Mouse (Mus musculus) myocyte (in vitro differentiated cells): ENCODE measurements around the gene Il18rap. TPM values are rescaled to one million over a fixed set of nuclear protein-coding genes. Genes with fewer than 3 reads are reported as not detected.

ENCODE experiments used
- H3K27me3 ChIP-seq: one replicate; pipeline ENCODE4 v1.6.1; 2011; ENCODE audit not compliant: control insufficient read depth, insufficient read depth, insufficient read length
- H3K36me3 ChIP-seq: one replicate; pipeline ENCODE4 v1.6.1; 2011; ENCODE audit not compliant: control insufficient read depth, insufficient read depth
- H3K4me2 ChIP-seq: one replicate; pipeline ENCODE4 v1.6.1; 2011; ENCODE audit warnings: low read depth, control low read depth
- H3K4me3 ChIP-seq: one replicate; pipeline ENCODE4 v1.5.1; 2011; ENCODE audit warnings: mild to moderate bottlenecking, control low read depth, moderate library complexity
- H3K79me2 ChIP-seq: one replicate; pipeline ENCODE4 v1.6.1; 2011; ENCODE audit not compliant: control insufficient read depth, insufficient read depth
- H3ac ChIP-seq: one replicate; pipeline ENCODE4 v1.6.1; 2011; ENCODE audit not compliant: control insufficient read depth, insufficient read length
- CEBPB ChIP-seq: IDR thresholded peaks from 2 replicates; pipeline ENCODE4 v1.6.1; 2011; ENCODE audit warnings: mild to moderate bottlenecking, moderate library complexity; ENCODE audit not compliant: poor library complexity, insufficient read depth, severe bottlenecking
- E2F4 ChIP-seq: IDR thresholded peaks from one replicate; pipeline ENCODE4 v1.6.1; 2011; ENCODE audit warnings: mild to moderate bottlenecking, control low read depth, moderate library complexity; ENCODE audit not compliant: insufficient read depth
- MAX ChIP-seq: IDR thresholded peaks from one replicate; pipeline ENCODE4 v1.6.1; 2011; ENCODE audit warnings: low read depth, mild to moderate bottlenecking, control low read depth
- MYOD1 ChIP-seq, 3 experiments: IDR thresholded peaks; one replicate each; pipeline ENCODE4 v1.6.1; 2011; ENCODE audit warnings: control low read depth in 2 of 3, low read depth in 2 of 3, mild to moderate bottlenecking in 2 of 3, moderate library complexity in 1 of 3; ENCODE audit not compliant: insufficient read length in 2 of 3, control insufficient read depth in 1 of 3
- MYOG ChIP-seq, 3 experiments: IDR thresholded peaks; one replicate each; pipeline ENCODE4 v1.6.1; 2011; ENCODE audit warnings: control low read depth in 2 of 3, low read depth in 2 of 3, mild to moderate bottlenecking in 2 of 3; ENCODE audit not compliant: insufficient read length in 2 of 3, control insufficient read depth in 1 of 3, insufficient read depth in 1 of 3
- POLR2A ChIP-seq: IDR thresholded peaks from one replicate; pipeline ENCODE4 v1.6.1; 2011; ENCODE audit warnings: low read depth, mild to moderate bottlenecking, control low read depth, moderate library complexity; ENCODE audit not compliant: insufficient read length
- POLR2AphosphoS2 ChIP-seq: IDR thresholded peaks from one replicate; pipeline ENCODE4 v1.6.1; 2011; ENCODE audit warnings: low read depth, control low read depth; ENCODE audit not compliant: insufficient read length
- REST ChIP-seq: IDR thresholded peaks from one replicate; pipeline ENCODE4 v1.6.1; 2011; ENCODE audit warnings: mild to moderate bottlenecking, control low read depth, moderate library complexity; ENCODE audit not compliant: insufficient read depth, insufficient read length
- SRF ChIP-seq: IDR thresholded peaks from one replicate; pipeline ENCODE4 v1.6.1; 2011; ENCODE audit warnings: low read depth; ENCODE audit not compliant: control insufficient read depth, insufficient read length
- TCF12 ChIP-seq: IDR thresholded peaks from one replicate; pipeline ENCODE4 v1.6.1; 2011; ENCODE audit warnings: mild to moderate bottlenecking, control low read depth; ENCODE audit not compliant: poor library complexity, insufficient read depth, severe bottlenecking
- TCF3 ChIP-seq: IDR thresholded peaks from one replicate; pipeline ENCODE4 v1.6.1; 2011; ENCODE audit warnings: low read depth, control low read depth; ENCODE audit not compliant: insufficient read length
- USF1 ChIP-seq: IDR thresholded peaks from one replicate; pipeline ENCODE4 v1.6.1; 2011; ENCODE audit warnings: low read depth, mild to moderate bottlenecking, control low read depth, moderate library complexity
- polyA plus RNA-seq: library from polyadenylated mRNA; unstranded; fragments of >200 nt; fragmentation: generic; extraction: Trizol; gene quantifications from one replicate; pipeline ENCODE4 v1.2.1, GENCODE M21; 2012; ENCODE audit warnings: missing spikeins

The Il18rap gene
- polyA plus RNA-seq, 1 experiment: 0.92 TPM

DNA sequence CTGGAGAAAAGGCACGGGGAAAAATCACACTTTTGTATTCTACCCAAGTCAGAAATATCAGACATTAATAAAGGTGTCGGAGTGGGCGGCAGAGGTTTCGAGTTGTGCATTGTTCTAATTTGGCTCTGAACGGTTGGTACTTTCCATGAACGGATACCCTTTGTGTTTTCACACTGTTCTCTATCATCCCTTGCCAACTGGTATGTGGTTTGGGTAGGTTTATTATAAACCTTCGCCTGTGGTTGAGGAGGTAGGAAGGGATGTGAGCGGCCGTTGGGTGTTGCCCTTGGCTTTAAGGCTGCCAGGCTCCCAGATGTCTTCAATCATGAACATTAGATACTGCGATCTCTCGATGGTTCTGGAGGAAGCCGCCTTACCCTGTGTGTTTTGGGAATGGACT lies 45.3 kb upstream of the Il18rap start:
- Histone ChIP-seq H3K79me2 (no peaks in the 10 kb centered on the region), H3K36me3 (no peaks in the 10 kb centered on the region), H3ac (no peak overlapping the region), H3K27me3 (no peaks in the 10 kb centered on the region), H3K4me3 (no peak overlapping the region), H3K4me2 (no peak overlapping the region)
- TF ChIP-seq E2F4: no peak
- TF ChIP-seq MYOG (IDR thresholded peaks at IDR 0.05; ENCODE audit: control insufficient read depth in 1 of 3, insufficient read depth in 1 of 3, insufficient read length in 2 of 3, low read depth in 2 of 3): no peak
- TF ChIP-seq POLR2A: no peak
- TF ChIP-seq REST: no peak
- TF ChIP-seq MYOD1 (IDR thresholded peaks at IDR 0.05; ENCODE audit: control insufficient read depth in 1 of 3, insufficient read length in 2 of 3, low read depth in 2 of 3): no peak
- TF ChIP-seq USF1: no peak
- TF ChIP-seq POLR2AphosphoS2: no peak
- TF ChIP-seq TCF12: no peak
- TF ChIP-seq TCF3: no peak
- no peak for TF ChIP-seq SRF

DNA sequence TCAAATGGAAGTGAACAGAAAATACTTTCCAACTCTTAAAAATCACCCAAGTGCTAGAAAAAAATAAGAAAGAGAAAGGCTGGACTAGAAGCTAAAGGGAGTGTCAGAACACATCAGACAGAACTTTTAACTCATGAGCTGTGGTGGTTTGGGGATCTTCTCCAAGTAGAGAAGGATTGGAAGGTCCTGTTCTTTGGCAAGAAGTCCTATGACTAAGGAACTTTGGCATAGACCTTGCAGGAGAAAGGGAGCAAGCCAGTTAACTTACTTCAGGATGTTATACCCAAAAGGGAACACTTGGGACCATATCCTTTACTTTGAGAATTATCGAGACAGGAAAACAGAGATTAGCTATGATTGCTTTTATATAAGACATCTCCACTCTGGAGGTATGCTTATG lies 42.8 kb upstream of the Il18rap start:
- TF ChIP-seq REST (no peak), E2F4 (no peak), POLR2A (no peak), MYOD1 (IDR thresholded peaks at IDR 0.05; ENCODE audit: control insufficient read depth in 1 of 3, insufficient read length in 2 of 3, low read depth in 2 of 3) (no peak), TCF12 (no peak)
- no peak overlapping the region for H3ac ChIP-seq
- H3K27me3 ChIP-seq: no peaks in the 10 kb centered on the region
- H3K36me3 ChIP-seq: no peaks in the 10 kb centered on the region
- H3K4me3 ChIP-seq: no peak overlapping the region
- H3K4me2 ChIP-seq: no peak overlapping the region
- no peaks in the 10 kb centered on the region for H3K79me2 ChIP-seq

GRCm38 (mm10) chr1:40473640-40474039 lies 41.5 kb upstream of the Il18rap start:
- Histone ChIP-seq H3K4me3 (no peak overlapping the region), H3K36me3 (no peaks in the 10 kb centered on the region), H3K27me3 (no peaks in the 10 kb centered on the region), H3ac (no peak overlapping the region), H3K79me2 (no peaks in the 10 kb centered on the region), H3K4me2 (no peak overlapping the region)
- TF ChIP-seq SRF (no peak), MAX (no peak), REST (no peak), TCF12 (no peak), CEBPB (no peak), MYOG (IDR thresholded peaks at IDR 0.05; ENCODE audit: control insufficient read depth in 1 of 3, insufficient read depth in 1 of 3, insufficient read length in 2 of 3, low read depth in 2 of 3) (no peak), USF1 (no peak), MYOD1 (IDR thresholded peaks at IDR 0.05; ENCODE audit: control insufficient read depth in 1 of 3, insufficient read length in 2 of 3, low read depth in 2 of 3) (no peak), TCF3 (no peak), POLR2A (no peak)

DNA sequence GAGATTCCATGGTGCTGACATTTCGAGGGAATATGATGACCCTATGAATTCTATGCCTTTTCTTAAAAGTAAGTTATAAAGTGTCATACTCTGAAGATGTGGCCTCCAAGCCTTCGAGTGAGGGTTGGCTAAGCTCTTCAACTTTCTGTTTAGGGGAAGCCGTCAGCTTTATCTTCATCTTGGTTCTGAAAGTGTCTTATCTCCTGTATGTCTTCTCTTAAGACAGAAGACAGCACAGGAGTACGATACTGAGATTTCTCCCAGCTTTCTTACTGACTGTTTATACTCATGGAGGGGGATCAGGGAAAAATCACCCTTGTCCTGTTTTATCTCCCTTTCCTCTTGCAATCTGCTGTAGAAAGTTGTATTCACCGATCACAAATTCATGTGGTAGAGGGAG lies 40.8 kb upstream of the Il18rap start:
- H3ac ChIP-seq: no peak overlapping the region
- no peaks in the 10 kb centered on the region for H3K79me2 ChIP-seq
- H3K27me3 ChIP-seq: no peaks in the 10 kb centered on the region
- no peak overlapping the region for H3K4me3 ChIP-seq
- no peaks in the 10 kb centered on the region for H3K36me3 ChIP-seq
- no peak overlapping the region for H3K4me2 ChIP-seq
- TF ChIP-seq POLR2A (no peak), TCF3 (no peak), USF1 (no peak), SRF (no peak), MYOG (IDR thresholded peaks at IDR 0.05; ENCODE audit: control insufficient read depth in 1 of 3, insufficient read depth in 1 of 3, insufficient read length in 2 of 3, low read depth in 2 of 3) (no peak), CEBPB (no peak), MAX (no peak), E2F4 (no peak)

GRCm38 (mm10) chr1:40475697-40476096 lies 39.5 kb upstream of the Il18rap start:
- no peaks in the 10 kb centered on the region for H3K27me3 ChIP-seq
- TF ChIP-seq TCF3 (no peak), USF1 (no peak), MYOG (IDR thresholded peaks at IDR 0.05; ENCODE audit: control insufficient read depth in 1 of 3, insufficient read depth in 1 of 3, insufficient read length in 2 of 3, low read depth in 2 of 3) (no peak), TCF12 (no peak), E2F4 (no peak), CEBPB (no peak), POLR2AphosphoS2 (no peak), MYOD1 (IDR thresholded peaks at IDR 0.05; ENCODE audit: control insufficient read depth in 1 of 3, insufficient read length in 2 of 3, low read depth in 2 of 3) (no peak), SRF (no peak), REST (no peak), MAX (no peak), POLR2A (no peak)
- no peak overlapping the region for H3K4me2 ChIP-seq
- H3K79me2 ChIP-seq: no peaks in the 10 kb centered on the region
- H3ac ChIP-seq: no peak overlapping the region
- H3K36me3 ChIP-seq: no peaks in the 10 kb centered on the region
- H3K4me3 ChIP-seq: no peak overlapping the region
